Comparison of ENCODE assay signal across 29 mouse cellular contexts in genomic region chr10:57113359-57113758, GRCm38 (mm10).
DNase-seq lines count a peak whose midpoint lies in the region; ATAC-seq and TF ChIP-seq lines count a peak whose summit lies in the region.
"Had no signal": no experiment of that assay in that cellular context is flagged by ENCODE, and none has a peak within 500 bp of the region (broad histone marks: within the 10 kb centered on the region; RNA-seq: fewer than 3 reads in every experiment).

No protein-coding gene starts in this region.

- no peak overlapping the region for H3K4me2 ChIP-seq in heart, embryonic 11.5 days
- H3K4me2 ChIP-seq in heart, embryonic 16.5 days (ENCODE audit: low read depth, low read length): no peak overlapping the region
- H3K4me2 ChIP-seq in hindbrain, postnatal 0 days (ENCODE audit: low read depth, low read length): no peak overlapping the region
- H3K4me2 ChIP-seq: embryonic facial prominence, embryonic 12.5 days; hindbrain, embryonic 12.5 days; kidney, embryonic 15.5 days; limb, embryonic 13.5 days; liver, embryonic 11.5 days; lung, embryonic 15.5 days; midbrain, embryonic 11.5 days; neural tube, embryonic 12.5 days had no signal

- peak overlapping the region; percentile 60; the same call in 1 of the 2 replicates for H3K27ac ChIP-seq in heart, embryonic 11.5 days (ENCODE audit: low read depth, low read length)
- H3K27ac ChIP-seq in heart, embryonic 16.5 days (ENCODE audit: low read length): peak overlapping the region; percentile 82
- H3K27ac ChIP-seq in hindbrain, postnatal 0 days: no peak overlapping the region
- H3K27ac ChIP-seq: embryonic facial prominence, embryonic 12.5 days; hindbrain, embryonic 12.5 days; kidney, embryonic 15.5 days; left cerebral cortex, adult 2 months; limb, embryonic 13.5 days; lung, embryonic 15.5 days; neural tube, embryonic 12.5 days had no signal

- peak; percentile 66 for ATAC-seq in heart, embryonic 11.5 days (replicated peaks; ENCODE audit: insufficient number of reproducible peaks, low FRiP score, low TSS enrichment)
- peak; percentile 86 for ATAC-seq in heart, embryonic 16.5 days (replicated peaks; ENCODE audit: extremely low read depth, insufficient read depth, low FRiP score)
- ATAC-seq in erythroid progenitor cell, adult 5-6 weeks (replicated peaks; ENCODE audit: low FRiP score, poor library complexity, severe bottlenecking): no peak
- ATAC-seq in hindbrain, postnatal 0 days: no peak
- ATAC-seq: forebrain, embryonic 16.5 days; intestine, postnatal 0 days; midbrain, embryonic 16.5 days had no signal

- H3K4me3 ChIP-seq in heart, embryonic 11.5 days (ENCODE audit: low read depth, low read length): no peak overlapping the region
- H3K4me3 ChIP-seq in heart, embryonic 16.5 days (ENCODE audit: low read length): no peak overlapping the region
- no peak overlapping the region for H3K4me3 ChIP-seq in hindbrain, postnatal 0 days (ENCODE audit: low read length)
- H3K4me3 ChIP-seq: embryonic facial prominence, embryonic 12.5 days; hindbrain, embryonic 12.5 days; kidney, embryonic 15.5 days; left cerebral cortex, adult 2 months; limb, embryonic 13.5 days; lung, embryonic 15.5 days; neural tube, embryonic 12.5 days had no signal

- no peak for TF ChIP-seq CTCF in hindbrain, postnatal 0 days (IDR thresholded peaks at IDR 0.05; ENCODE audit: low read depth)

- no peak overlapping the region for H3K9ac ChIP-seq in heart, embryonic 11.5 days (ENCODE audit: low read depth, low read length)
- H3K9ac ChIP-seq in heart, embryonic 16.5 days (ENCODE audit: low read length): no peak overlapping the region
- H3K9ac ChIP-seq in hindbrain, postnatal 0 days (replicated peaks; ENCODE audit: low read length): no peak overlapping the region
- H3K9ac ChIP-seq: embryonic facial prominence, embryonic 12.5 days; hindbrain, embryonic 12.5 days; kidney, embryonic 15.5 days; limb, embryonic 13.5 days; lung, embryonic 15.5 days; neural tube, embryonic 12.5 days had no signal

- DNase-seq in heart, adult 11 months: peak; percentile 96
- DNase-seq in heart, postnatal 25 days (ENCODE audit: low spot score): no peak
- DNase-seq in adipocyte (ENCODE audit: low spot score): no peak
- no peak for DNase-seq in hindbrain, postnatal 0 days (ENCODE audit: low spot score)
- DNase-seq: adrenal gland, postnatal 14 days; cerebellum, adult 11-12 months; cerebellum, adult 9-11 months; embryo, embryonic 11 days; gastrocnemius, postnatal 10 days; kidney, postnatal 25 days; right cerebral cortex, adult 18-20 months; spleen, adult 18-20 months; thymus, postnatal 25 days had no signal

- H3K9me3 ChIP-seq in heart, embryonic 11.5 days (replicated peaks; ENCODE audit: control insufficient read depth, low read length): no peaks in the 10 kb centered on the region
- no peaks in the 10 kb centered on the region for H3K9me3 ChIP-seq in heart, embryonic 16.5 days (replicated peaks; ENCODE audit: control insufficient read depth, low read length)
- H3K9me3 ChIP-seq in hindbrain, postnatal 0 days (ENCODE audit: low read length): no peaks in the 10 kb centered on the region
- H3K9me3 ChIP-seq: embryonic facial prominence, embryonic 12.5 days; G1E; hindbrain, embryonic 12.5 days; kidney, embryonic 15.5 days; limb, embryonic 13.5 days; lung, embryonic 15.5 days; neural tube, embryonic 12.5 days had no signal

- intact Hi-C loops in heart, postnatal 25 days (cut with DNase I): loop anchor here (2.0 to 10.0 kb wide), 4 partner anchors 66 to 739 kb away; no protein-coding TSS in a partner anchor

- H3K4me1 ChIP-seq in heart, embryonic 11.5 days (ENCODE audit: control insufficient read depth, insufficient read depth, low read length): no peaks in the 10 kb centered on the region
- peaks cover 5% of the 10 kb centered on the region for H3K4me1 ChIP-seq in heart, embryonic 16.5 days (ENCODE audit: control insufficient read depth, insufficient read depth, low read length)
- H3K4me1 ChIP-seq in hindbrain, postnatal 0 days (ENCODE audit: insufficient read depth, low read length): no peaks in the 10 kb centered on the region
- H3K4me1 ChIP-seq: embryonic facial prominence, embryonic 12.5 days; hindbrain, embryonic 12.5 days; kidney, embryonic 15.5 days; limb, embryonic 13.5 days; lung, embryonic 15.5 days; neural tube, embryonic 12.5 days had no signal

- H3K36me3 ChIP-seq in heart, embryonic 11.5 days (ENCODE audit: control insufficient read depth, insufficient read depth, low read length): no peaks in the 10 kb centered on the region
- no peaks in the 10 kb centered on the region for H3K36me3 ChIP-seq in heart, embryonic 16.5 days (ENCODE audit: control insufficient read depth, insufficient read depth)
- no peaks in the 10 kb centered on the region for H3K36me3 ChIP-seq in hindbrain, postnatal 0 days (ENCODE audit: insufficient read depth, low read length)
- H3K36me3 ChIP-seq: embryonic facial prominence, embryonic 12.5 days; G1E; hindbrain, embryonic 12.5 days; kidney, embryonic 15.5 days; limb, embryonic 13.5 days; lung, embryonic 15.5 days; neural tube, embryonic 12.5 days had no signal

- 59% methylated on average over 2 of the region's 2 CpGs for WGBS in heart, embryonic 11.5 days (ENCODE audit: insufficient replicate concordance)
- WGBS in heart, embryonic 16.5 days: 36% methylated on average over 2 of the region's 2 CpGs
- WGBS in hindbrain, postnatal 0 days: 88% methylated on average over 2 of the region's 2 CpGs

- no peaks in the 10 kb centered on the region for H3K27me3 ChIP-seq in heart, embryonic 11.5 days (ENCODE audit: control insufficient read depth, insufficient read depth, low read length)
- no peaks in the 10 kb centered on the region for H3K27me3 ChIP-seq in heart, embryonic 16.5 days (ENCODE audit: control insufficient read depth, insufficient read depth, low read length)
- no peaks in the 10 kb centered on the region for H3K27me3 ChIP-seq in hindbrain, postnatal 0 days (ENCODE audit: insufficient read depth, low read length)
- H3K27me3 ChIP-seq: embryonic facial prominence, embryonic 12.5 days; hindbrain, embryonic 12.5 days; kidney, embryonic 15.5 days; limb, embryonic 13.5 days; lung, embryonic 15.5 days; neural tube, embryonic 12.5 days had no signal

Comparison
In these comparisons a context has a peak if more than half of its experiments do, and no peak if none do; other contexts are left out.
1. ATAC-seq: peak in heart, embryonic 11.5 days (single experiment) and heart, embryonic 16.5 days (single experiment); none in erythroid progenitor cell, adult 5-6 weeks (single experiment) and hindbrain, postnatal 0 days (single experiment).